Mouse (Mus musculus) small intestine, adult 10 weeks (tissue): ENCODE measurements around the gene Pes1. TPM values are rescaled to one million over a fixed set of nuclear protein-coding genes. Genes with fewer than 3 reads are reported as not detected.

ENCODE experiments used
- polyA plus RNA-seq: library from polyadenylated mRNA; stranded (reverse); fragments of 350-450 nt; fragmentation: Illumina TruSeq; extraction: RNeasy Lipid Tissue Mini Kit (QIAGEN cat#74804); gene quantifications from one replicate; pipeline ENCODE4 v1.2.3, GENCODE M21; 2014; ENCODE audit warnings: low replicate concordance

Pes1 gene
- polyA plus RNA-seq = 9.3 TPM

DNA sequence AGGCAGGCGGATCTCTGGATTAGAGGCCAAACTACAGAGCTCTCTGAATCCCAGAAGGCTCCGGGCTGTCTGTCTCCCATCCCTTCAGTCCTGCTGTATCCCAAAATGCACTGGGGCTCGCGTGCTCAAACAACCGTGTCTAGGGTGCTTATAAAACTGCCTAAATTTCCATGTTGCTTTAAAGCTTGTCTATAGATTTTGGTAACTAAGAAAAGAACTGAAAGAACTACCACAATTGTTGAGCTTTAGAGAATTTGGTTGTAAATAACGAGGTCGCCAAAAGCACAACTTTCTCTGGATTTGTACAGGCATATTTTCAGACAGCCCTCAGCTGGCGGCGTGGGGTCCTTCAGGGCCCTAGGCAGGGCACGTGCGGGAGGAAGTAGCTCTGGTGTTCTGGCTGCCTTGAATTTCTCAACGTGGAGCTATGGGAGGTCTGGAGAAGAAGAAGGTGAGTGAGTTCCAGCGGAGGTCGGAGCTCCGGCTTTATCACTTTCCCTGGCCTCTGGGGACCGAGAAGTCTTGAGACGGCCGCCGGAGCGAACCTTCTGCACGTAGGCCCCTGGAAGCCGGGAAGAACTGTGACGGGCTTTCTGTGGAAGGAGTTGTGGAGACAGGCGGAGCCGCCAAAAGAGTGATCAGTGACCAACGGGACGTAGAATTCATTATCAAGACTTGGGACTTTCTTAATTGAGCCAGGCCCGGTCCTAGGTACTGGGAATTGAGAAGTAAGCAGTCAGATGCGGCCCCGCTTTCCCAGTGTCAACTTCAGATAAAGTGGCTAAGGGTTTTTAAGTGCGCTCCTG is at the start of gene Pes1:
Gene Pes1 (plus strand): TSS at position 366 of the 806 bp plus-strand sequence.

DNA sequence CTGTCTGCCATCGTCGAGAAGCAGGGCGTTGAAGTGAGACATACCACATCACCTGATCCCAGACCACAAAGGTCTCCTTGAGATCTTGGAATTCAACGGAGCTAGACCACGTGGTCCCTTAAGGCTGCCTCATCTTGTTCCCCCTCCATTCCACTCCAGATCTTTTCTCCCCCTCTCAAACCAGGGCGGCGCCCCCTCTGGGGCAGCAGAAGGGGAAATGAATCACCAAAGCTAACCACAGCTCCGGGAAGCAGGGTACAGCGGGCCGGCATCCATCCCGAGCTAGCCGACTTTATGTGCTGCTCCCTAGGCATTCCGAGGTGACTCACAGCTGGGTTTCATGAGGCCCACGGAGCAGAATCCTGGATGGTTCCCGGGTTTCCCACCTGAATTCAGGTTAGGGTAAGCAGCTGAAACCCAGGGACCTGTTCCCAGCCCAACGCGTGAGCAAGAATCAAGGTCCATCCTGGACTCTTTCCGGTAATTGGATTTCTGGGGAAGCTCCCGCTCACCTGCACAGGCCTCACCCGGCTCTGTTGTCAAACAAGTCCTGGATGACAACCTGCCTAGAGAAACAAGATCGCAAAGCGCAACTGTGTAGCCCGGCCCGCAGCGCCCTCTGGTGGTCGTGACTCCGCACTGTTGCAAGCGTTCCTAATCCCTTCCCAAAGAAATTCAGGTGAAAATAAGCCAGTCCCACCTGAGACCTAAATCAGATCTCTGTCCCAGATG is 49.5 kb upstream of the Pes1 start, which contains the start of gene Slc35e4:
Gene Slc35e4 (minus strand): TSS at position 556 of the 732 bp plus-strand sequence.

DNA sequence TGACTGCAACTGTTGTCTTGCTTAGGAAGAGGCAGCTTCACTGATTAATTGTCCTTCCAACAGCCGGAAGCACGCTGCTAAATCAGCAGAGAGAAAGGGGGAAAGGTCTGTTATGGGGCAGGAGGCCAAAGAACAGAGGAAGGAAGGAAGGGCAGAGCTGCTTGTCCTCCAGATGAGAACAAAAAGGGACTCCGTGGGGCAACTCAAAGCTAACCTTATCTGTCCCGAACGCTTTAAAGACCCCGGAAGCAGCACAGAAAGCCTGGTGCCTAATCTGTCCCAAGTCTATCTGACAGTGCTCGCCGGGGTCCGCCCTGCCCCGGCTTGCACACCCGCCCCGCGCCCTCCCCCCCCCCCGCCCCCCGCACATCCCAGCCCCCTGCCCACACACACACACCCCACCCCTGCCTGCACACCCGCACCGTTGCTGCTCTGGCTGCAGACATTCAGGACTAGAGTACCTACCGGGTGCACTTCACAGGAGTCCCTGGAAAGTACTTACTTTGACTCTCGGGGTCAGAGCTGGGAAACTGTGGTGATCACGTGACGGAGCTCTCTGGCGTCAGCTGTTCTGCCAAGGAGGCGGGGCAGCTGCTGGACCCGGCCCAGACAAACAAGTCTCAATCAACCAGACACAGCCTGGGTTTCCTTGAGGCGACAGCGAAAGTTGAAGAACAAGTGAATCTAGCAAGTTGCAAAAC is 32.1 kb upstream of the Pes1 start, which contains the start of gene Tcn2:
Gene Tcn2 (minus strand): TSS at position 649 of the 701 bp plus-strand sequence.

DNA sequence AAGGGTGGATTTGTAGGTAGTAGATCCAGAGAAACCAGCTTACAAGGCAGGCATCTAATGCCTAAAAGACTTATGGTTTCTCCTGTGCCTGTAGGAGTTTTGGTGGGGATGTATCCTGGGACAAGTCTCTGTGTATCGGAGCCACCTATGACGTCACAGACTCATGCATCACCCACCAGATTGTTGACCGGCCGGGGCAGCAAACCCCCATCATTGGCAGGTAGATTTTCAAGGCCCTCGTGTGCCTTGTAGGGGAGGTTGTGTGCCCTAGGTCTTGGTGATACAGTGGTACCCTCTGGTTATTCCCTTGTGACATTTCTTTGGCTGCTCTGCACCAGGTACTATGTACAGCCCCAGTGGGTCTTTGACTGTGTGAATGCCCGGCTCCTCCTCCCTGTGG is 12.9 kb downstream of the Pes1 start, which contains the start of gene 4930556J24Rik:
Gene 4930556J24Rik (minus strand): TSS at position 101 of the 400 bp plus-strand sequence.

DNA sequence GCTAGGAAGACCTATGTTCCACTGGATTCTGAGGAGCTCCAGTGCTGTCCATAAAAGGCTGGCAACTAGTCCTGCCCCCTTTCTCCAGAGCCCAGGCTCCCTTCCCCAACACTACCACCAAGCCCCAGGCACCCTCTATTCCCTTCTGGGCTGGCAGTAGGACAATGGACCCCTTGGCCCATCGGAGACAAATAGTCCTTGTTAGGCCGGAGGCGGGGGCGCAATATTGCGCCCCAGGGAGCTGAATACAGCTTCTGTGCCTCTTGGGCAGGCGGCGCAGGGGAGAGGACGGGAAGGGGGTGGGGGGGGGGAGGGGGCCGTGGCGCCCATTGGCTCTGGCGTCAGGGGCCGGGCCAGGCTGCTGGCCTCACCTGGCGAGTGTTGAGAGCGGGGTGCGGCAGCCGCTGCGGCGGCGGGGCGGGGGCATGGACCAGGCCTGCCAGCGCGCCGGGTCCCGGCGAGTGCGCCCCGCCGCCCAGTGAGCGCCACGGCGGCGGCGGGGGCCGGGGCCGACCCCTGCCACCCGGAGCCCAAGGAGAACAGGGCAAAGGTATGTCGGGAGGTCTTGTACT is 19.6 kb downstream of the Pes1 start, which contains the start of gene Gal3st1:
Gene Gal3st1 (plus strand): TSS at position 346 of the 572 bp plus-strand sequence.

Other genes starting within 250 kb of the Pes1 start
- gene Osbp2, start 100.1 kb upstream of the Pes1 start, polyA plus RNA-seq = not detected
- gene 4921536K21Rik, start 68.9 kb upstream of the Pes1 start, polyA plus RNA-seq = not detected
- gene Dusp18, start 68.7 kb upstream of the Pes1 start, polyA plus RNA-seq = 1.1 TPM
- gene Slc35e4, start 49.3 kb upstream of the Pes1 start, polyA plus RNA-seq = not detected
- gene Tcn2, start 31.8 kb upstream of the Pes1 start, polyA plus RNA-seq = 2.6 TPM
- gene 4930556J24Rik, start 12.8 kb downstream of the Pes1 start, polyA plus RNA-seq = not detected
- 0.89 TPM for gene Gal3st1, start 19.7 kb downstream of the Pes1 start, polyA plus RNA-seq
- not detected for gene Sec14l4, start 67.5 kb downstream of the Pes1 start, polyA plus RNA-seq
- gene Sec14l3, start 100.9 kb downstream of the Pes1 start, polyA plus RNA-seq = not detected
- 11.7 TPM for gene Mtfp1, start 131.5 kb downstream of the Pes1 start, polyA plus RNA-seq
- gene Sec14l2, start 159.4 kb downstream of the Pes1 start, polyA plus RNA-seq = 64.0 TPM
- gene Rnf215, start 171.2 kb downstream of the Pes1 start, polyA plus RNA-seq = 2.5 TPM
- 1.3 TPM for gene Ccdc157, start 196.3 kb downstream of the Pes1 start, polyA plus RNA-seq
- 9.0 TPM for gene Sf3a1, start 196.4 kb downstream of the Pes1 start, polyA plus RNA-seq
- gene Tbc1d10a, start 222.8 kb downstream of the Pes1 start, polyA plus RNA-seq = not detected